7 mouse cellular contexts compared by ENCODE assay signal in the genomic region with DNA sequence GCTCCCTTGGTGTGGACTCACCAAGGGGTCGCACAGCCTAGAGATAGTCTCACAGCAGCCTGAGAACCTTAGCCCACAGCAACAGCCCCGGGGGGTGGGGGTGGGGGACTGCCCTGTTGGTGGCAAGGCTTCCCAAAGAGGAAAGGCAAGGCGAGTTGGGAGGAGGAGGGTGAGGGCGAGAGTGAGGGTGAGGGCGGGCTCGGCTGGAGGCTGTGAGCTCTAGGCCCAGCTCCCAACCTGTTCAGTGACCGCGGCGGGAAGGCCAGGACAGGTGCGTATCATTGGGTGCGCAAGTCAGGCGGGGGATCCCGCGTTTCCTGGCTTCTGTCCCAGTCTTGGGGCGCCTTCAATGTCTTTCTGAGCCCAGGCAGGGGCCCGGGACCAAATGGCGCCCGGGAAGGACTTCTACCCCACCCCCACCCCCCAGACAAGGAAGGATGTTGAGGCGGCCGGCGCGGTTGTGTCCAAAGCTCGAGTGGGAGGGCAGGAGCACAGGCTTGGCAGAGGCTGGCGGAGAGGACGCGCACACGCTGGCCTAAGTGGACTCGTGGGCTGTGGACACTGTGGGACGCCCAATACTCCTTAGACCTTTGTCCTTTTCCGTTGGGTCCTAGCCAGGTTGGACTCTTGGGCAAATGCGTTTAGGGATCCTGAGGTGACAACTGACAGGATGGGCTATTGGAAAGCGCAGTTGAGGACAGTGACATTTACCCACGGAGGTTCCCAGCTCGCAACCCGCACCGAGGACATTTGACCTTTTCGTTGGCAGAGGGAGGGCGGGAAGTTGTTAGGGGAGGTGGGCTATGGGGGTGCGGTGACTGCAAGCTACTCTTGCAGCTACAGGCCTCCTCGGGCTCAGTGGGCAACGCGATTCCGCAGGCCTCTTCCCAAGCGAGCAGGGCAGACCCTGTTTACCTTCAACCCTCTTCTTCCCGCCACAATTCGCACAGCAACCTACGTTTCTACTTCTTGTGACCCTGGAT. TPM values are rescaled to one million over a fixed set of nuclear protein-coding genes. Genes with fewer than 3 reads are reported as not detected.
DNase-seq lines count a peak whose midpoint lies in the region; TF ChIP-seq lines count a peak whose summit lies in the region.

No protein-coding gene starts in this region.

- no peak overlapping the region for H3K4me3 ChIP-seq in layer of hippocampus, adult 2 months

- no peak for TF ChIP-seq CTCF in brain, embryonic 14.5 days (IDR thresholded peaks at IDR 0.05; ENCODE audit: borderline replicate concordance, extremely low read depth, insufficient read depth, insufficient read length)
- TF ChIP-seq CTCF in layer of hippocampus, adult 2 months (conservative IDR thresholded peaks at IDR 0.05) = no peak

- H3K27ac ChIP-seq in layer of hippocampus, adult 2 months = no peak overlapping the region

- peak; percentile 47 for DNase-seq in ES-CJ7 (ENCODE audit: low read depth, low spot score)
- peak; percentile 20 for DNase-seq in brain, embryonic 14.5 days (ENCODE audit: low read depth)
- peak; percentile 50 for DNase-seq in kidney, adult 11 months
- DNase-seq in mesoderm, embryonic 11.5 days (ENCODE audit: low read depth, low spot score) = peak; percentile 14
- no peak for DNase-seq in thymus, postnatal 36 days
- DNase-seq in cerebellum, adult 11-12 months = no peak
- no peak for DNase-seq in layer of hippocampus, adult 2 months (ENCODE audit: low spot score in 2 of 2)

- TF ChIP-seq POLR2A in brain, embryonic 14.5 days (IDR thresholded peaks at IDR 0.05; ENCODE audit: borderline replicate concordance, extremely low read depth, insufficient read depth, insufficient read length, poor library complexity, severe bottlenecking) = no peak

RNA-seq across cellular contexts. Expression of gene Esrrg, which starts 1.2 kb away (rescaled TPM):
- polyA plus RNA-seq in brain, embryonic 14.5 days (2012; rRNA removed) = 16.0 and 31.4 TPM in 2 replicates
- 10 to 100 TPM; 10.9 to 12.6 TPM for total RNA-seq in layer of hippocampus, adult 2 months (2021)

Comparison
In these comparisons a context has a peak if more than half of its experiments do, and no peak if none do; other contexts are left out.
1. DNase-seq: peak in ES-CJ7 (single experiment), brain, embryonic 14.5 days (single experiment), kidney, adult 11 months (single experiment) and mesoderm, embryonic 11.5 days (single experiment); none in thymus, postnatal 36 days (0 of 2), cerebellum, adult 11-12 months (single experiment) and layer of hippocampus, adult 2 months (0 of 2).